Mouse (Mus musculus) midbrain, postnatal 0 days (tissue): ENCODE measurements around the gene Ugt1a6b. TPM values are rescaled to one million over a fixed set of nuclear protein-coding genes. Genes with fewer than 3 reads are reported as not detected.

Experiments
- ATAC-seq: fragments of 200-750 bp; cut with Nextera tagmentation; 2 replicates; pipeline ENCODE4 v1.8.0; 2017; ENCODE audit warnings: moderate number of reproducible peaks, mild to moderate bottlenecking, moderate TSS enrichment, moderate library complexity; ENCODE audit not compliant: low FRiP score
- DNase-seq: peaks from one replicate; pipeline ENCODE4 v3.0.0-alpha.2; 2015; ENCODE audit warnings: low spot score
- H3K27ac ChIP-seq: fragments of 300-500 bp; sonication (generic); 2 replicates; pipeline ENCODE4 v1.5.1; 2014; ENCODE audit warnings: low read depth, mild to moderate bottlenecking, low read length, mixed read lengths
- H3K27me3 ChIP-seq: fragments of 300-500 bp; sonication (generic); 2 replicates; pipeline ENCODE4 v1.6.1; 2014; ENCODE audit warnings: low read length, control low read depth, mixed read lengths; ENCODE audit not compliant: insufficient read depth
- H3K36me3 ChIP-seq: fragments of 300-500 bp; sonication (generic); 2 replicates; pipeline ENCODE4 v1.6.1; 2014; ENCODE audit warnings: low read length, control low read depth, mixed read lengths; ENCODE audit not compliant: insufficient read depth
- H3K4me1 ChIP-seq: fragments of 300-500 bp; sonication (generic); 2 replicates; pipeline ENCODE4 v1.6.1; 2014; ENCODE audit warnings: mild to moderate bottlenecking, control low read depth, antibody characterized with exemption, low read length, mixed read lengths; ENCODE audit not compliant: insufficient read depth
- H3K4me2 ChIP-seq: fragments of 300-500 bp; sonication (generic); 2 replicates; pipeline ENCODE4 v1.6.1; 2014; ENCODE audit warnings: low read depth, mild to moderate bottlenecking, low read length, mixed read lengths; ENCODE audit not compliant: poor library complexity, severe bottlenecking
- H3K4me3 ChIP-seq: fragments of 300-500 bp; sonication (generic); 2 replicates; pipeline ENCODE4 v1.5.1; 2014; ENCODE audit warnings: low read depth, mild to moderate bottlenecking, low read length, moderate library complexity
- H3K9ac ChIP-seq: fragments of 300-500 bp; sonication (generic); replicated peaks from 2 replicates; pipeline ENCODE4 v1.6.1; 2014; ENCODE audit warnings: mild to moderate bottlenecking, low read length, moderate library complexity, mixed read lengths; ENCODE audit not compliant: poor library complexity, severe bottlenecking
- H3K9me3 ChIP-seq: fragments of 300-500 bp; sonication (generic); 2 replicates; pipeline ENCODE4 v1.6.1; 2016; ENCODE audit warnings: low read length, control low read depth
- CTCF ChIP-seq: IDR thresholded peaks from 2 replicates; pipeline ENCODE4 v1.5.1; 2016; ENCODE audit warnings: antibody characterized with exemption, mild to moderate bottlenecking
- WGBS: fragments of 180-500 bp; shearing (Covaris S2); extraction: QIAGEN DNeasy Blood & Tissue Kit; methylation state at CpG from one replicate; pipeline ENCODE4 v1.1.7; 2014; 5-methylcytosine and 5-hydroxymethylcytosine counted together
- polyA plus RNA-seq: library from polyadenylated mRNA; unstranded; fragments of >200 nt; fragmentation: Nextera tagmentation; extraction: Ambion mirVana; gene quantifications from 2 replicates; pipeline ENCODE4 v1.2.1, GENCODE M21; 2015
- total RNA-seq: library from RNA; depleted of rRNA; stranded (reverse); fragments of >200 nt; gene quantifications from 2 replicates; pipeline ENCODE4 v1.2.3, GENCODE M21; 2014

Gene Ugt1a6b
- total and polyA plus RNA-seq, 2 experiments from 2014 or later, result 1.9 TPM; not detected in 1

- no peak overlapping the region for H3K4me3 ChIP-seq
- H3K36me3 ChIP-seq, result no peaks in the 10 kb centered on the region
- H3K9me3 ChIP-seq, result peaks cover 100% of the 10 kb centered on the region
- no peak for DNase-seq
- H3K27me3 ChIP-seq, result no peaks in the 10 kb centered on the region
- no peak for TF ChIP-seq CTCF
- H3K4me1 ChIP-seq, result no peaks in the 10 kb centered on the region
- no peak overlapping the region for H3K9ac ChIP-seq
- WGBS, result 72% methylated on average over 6 of the region's 6 CpGs
- no peak for ATAC-seq
- H3K4me2 ChIP-seq, result no peak overlapping the region
- H3K27ac ChIP-seq, result no peak overlapping the region
Measured at GRCm38 (mm10) chr1:88230981-88231802, 128.1 kb downstream of the Ugt1a6b start.

- Histone ChIP-seq H3K27me3 (no peaks in the 10 kb centered on the region), H3K36me3 (no peaks in the 10 kb centered on the region), H3K9ac (no peak overlapping the region), H3K27ac (no peak overlapping the region), H3K4me2 (no peak overlapping the region), H3K9me3 (peaks cover 98% of the 10 kb centered on the region), H3K4me3 (no peak overlapping the region), H3K4me1 (no peaks in the 10 kb centered on the region)
- DNase-seq (no peak), ATAC-seq (no peak)
- 68% methylated on average over 7 of the region's 7 CpGs for WGBS
- TF ChIP-seq CTCF, result no peak
Measured at GRCm38 (mm10) chr1:88231803-88232499, 128.9 kb downstream of the Ugt1a6b start.

GRCm38 (mm10) chr1:88232664-88233380 is 129.8 kb downstream of the Ugt1a6b start:
- Histone ChIP-seq H3K4me3 (no peak overlapping the region), H3K4me2 (no peak overlapping the region), H3K36me3 (no peaks in the 10 kb centered on the region), H3K9me3 (peaks cover 98% of the 10 kb centered on the region), H3K4me1 (no peaks in the 10 kb centered on the region), H3K9ac (no peak overlapping the region), H3K27me3 (no peaks in the 10 kb centered on the region), H3K27ac (no peak overlapping the region)
- no peak for TF ChIP-seq CTCF
- no peak for ATAC-seq
- WGBS, result 58% methylated on average over 3 of the region's 3 CpGs
- no peak for DNase-seq

- ATAC-seq, result no peak
- TF ChIP-seq CTCF, result no peak
- peaks cover 98% of the 10 kb centered on the region for H3K9me3 ChIP-seq
- no peak overlapping the region for H3K4me3 ChIP-seq
- no peaks in the 10 kb centered on the region for H3K36me3 ChIP-seq
- no peak overlapping the region for H3K27ac ChIP-seq
- 67% methylated on average over 14 of the region's 14 CpGs for WGBS
- no peaks in the 10 kb centered on the region for H3K4me1 ChIP-seq
- no peak overlapping the region for H3K9ac ChIP-seq
- DNase-seq, result no peak
- no peaks in the 10 kb centered on the region for H3K27me3 ChIP-seq
- H3K4me2 ChIP-seq, result no peak overlapping the region
Measured at GRCm38 (mm10) chr1:88233421-88234247, 130.6 kb downstream of the Ugt1a6b start.

GRCm38 (mm10) chr1:88234248-88234610 is 131.2 kb downstream of the Ugt1a6b start:
- Histone ChIP-seq H3K9ac (no peak overlapping the region), H3K36me3 (no peaks in the 10 kb centered on the region), H3K4me1 (no peaks in the 10 kb centered on the region), H3K4me3 (no peak overlapping the region), H3K27ac (no peak overlapping the region), H3K27me3 (no peaks in the 10 kb centered on the region), H3K4me2 (no peak overlapping the region), H3K9me3 (peaks cover 98% of the 10 kb centered on the region)
- no peak for TF ChIP-seq CTCF
- no peak for ATAC-seq
- 62% methylated on average over 4 of the region's 4 CpGs for WGBS
- no peak for DNase-seq
